Mouse (Mus musculus) hindbrain, embryonic 10.5 days (tissue): Measurements from ENCODE around the gene Ptpn13. TPM values are rescaled to one million over a fixed set of nuclear protein-coding genes. Genes with fewer than 3 reads are reported as not detected.

Experiments
- DNase-seq: peaks from one replicate; pipeline ENCODE4 v3.0.0-alpha.2; 2017; ENCODE audit warnings: low spot score
- H3K27ac ChIP-seq: fragments of 300-500 bp; sonication (generic); 2 replicates; pipeline ENCODE4 v1.5.1; 2016; ENCODE audit warnings: mild to moderate bottlenecking, moderate library complexity
- H3K27me3 ChIP-seq: fragments of 300-500 bp; sonication (generic); 2 replicates; pipeline ENCODE4 v1.6.1; 2016; ENCODE audit warnings: mild to moderate bottlenecking; ENCODE audit not compliant: poor library complexity, insufficient read depth, severe bottlenecking
- H3K36me3 ChIP-seq: fragments of 300-500 bp; sonication (generic); 2 replicates; pipeline ENCODE4 v1.6.1; 2016; ENCODE audit warnings: mild to moderate bottlenecking, moderate library complexity
- H3K4me1 ChIP-seq: fragments of 300-500 bp; sonication (generic); replicated peaks from 2 replicates; pipeline ENCODE4 v1.6.1; 2016; ENCODE audit warnings: mild to moderate bottlenecking
- H3K4me3 ChIP-seq: fragments of 300-500 bp; sonication (generic); 2 replicates; pipeline ENCODE4 v1.5.1; 2016; ENCODE audit warnings: mild to moderate bottlenecking, moderate library complexity
- H3K9me3 ChIP-seq: fragments of 300-500 bp; sonication (generic); 2 replicates; pipeline ENCODE4 v1.6.1; 2016; ENCODE audit warnings: mild to moderate bottlenecking, moderate library complexity
- WGBS: fragments of 180-500 bp; shearing (Covaris S2); methylation state at CpG from one replicate; pipeline ENCODE4 v1.1.7; 2016; 5-methylcytosine and 5-hydroxymethylcytosine counted together
- polyA plus RNA-seq: library from polyadenylated mRNA; unstranded; fragments of >200 nt; fragmentation: Nextera tagmentation; extraction: Ambion mirVana; gene quantifications from 2 replicates; pipeline ENCODE4 v1.2.1, GENCODE M21; 2016

Ptpn13 gene
- polyA plus RNA-seq, 1 experiment from 2014 or later, result 16.6 TPM

DNA sequence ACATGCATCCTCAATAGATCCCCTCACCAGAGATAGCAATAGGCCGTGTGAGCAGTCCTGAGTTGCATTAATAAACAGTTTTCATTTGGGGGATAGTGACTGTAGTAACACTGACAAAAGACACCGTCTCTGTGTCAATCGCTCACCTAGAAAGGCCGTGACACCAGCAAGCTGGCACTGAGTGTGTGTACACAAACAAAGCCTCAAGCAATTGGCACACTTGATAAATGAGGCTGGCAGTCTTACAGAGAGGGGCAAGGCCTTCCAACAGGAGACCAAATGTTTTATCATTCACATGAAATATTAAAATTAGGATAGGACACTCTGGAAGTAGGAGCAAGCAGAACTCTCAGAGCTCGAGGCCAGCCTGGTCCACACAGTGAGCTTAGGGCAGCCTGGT lies 197.3 kb downstream of the Ptpn13 start:
- no peak for DNase-seq
- no peak overlapping the region for H3K27ac ChIP-seq
- no peak overlapping the region for H3K4me3 ChIP-seq
- no peaks in the 10 kb centered on the region for H3K9me3 ChIP-seq
- no peaks in the 10 kb centered on the region for H3K27me3 ChIP-seq
- no peaks in the 10 kb centered on the region for H3K36me3 ChIP-seq
- 89% methylated on average over 5 of the region's 5 CpGs for WGBS
- peaks cover under 1% of the 10 kb centered on the region; the same call in 1 of the 2 replicates for H3K4me1 ChIP-seq

DNA sequence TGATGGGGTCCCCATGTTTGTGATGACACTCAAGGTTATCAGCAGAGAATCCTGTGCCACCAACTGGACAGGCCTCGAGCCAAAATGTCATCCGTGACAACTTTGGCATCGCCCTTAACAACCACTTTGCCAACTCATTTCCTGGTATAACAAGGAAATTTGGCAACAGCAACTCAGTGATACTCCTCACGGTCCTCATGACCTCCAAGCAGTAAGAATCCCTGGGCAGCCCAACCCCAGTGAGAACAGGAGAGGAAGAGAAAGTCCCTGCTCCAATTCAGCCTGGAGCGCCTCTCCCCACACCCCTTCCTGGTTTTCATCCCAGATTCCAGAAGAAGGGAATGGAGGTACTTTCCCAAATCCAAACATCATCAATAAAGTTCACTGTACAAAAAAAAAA lies 199.8 kb downstream of the Ptpn13 start:
- DNase-seq, result no peak
- Histone ChIP-seq H3K27ac (no peak overlapping the region), H3K4me3 (no peak overlapping the region), H3K4me1 (0 out of 2 replicates have a peak, but pooled peaks cover 5% of the 10 kb centered on the region), H3K9me3 (no peaks in the 10 kb centered on the region), H3K36me3 (no peaks in the 10 kb centered on the region), H3K27me3 (no peaks in the 10 kb centered on the region)
- 91% methylated on average over 5 of the region's 5 CpGs for WGBS

DNA sequence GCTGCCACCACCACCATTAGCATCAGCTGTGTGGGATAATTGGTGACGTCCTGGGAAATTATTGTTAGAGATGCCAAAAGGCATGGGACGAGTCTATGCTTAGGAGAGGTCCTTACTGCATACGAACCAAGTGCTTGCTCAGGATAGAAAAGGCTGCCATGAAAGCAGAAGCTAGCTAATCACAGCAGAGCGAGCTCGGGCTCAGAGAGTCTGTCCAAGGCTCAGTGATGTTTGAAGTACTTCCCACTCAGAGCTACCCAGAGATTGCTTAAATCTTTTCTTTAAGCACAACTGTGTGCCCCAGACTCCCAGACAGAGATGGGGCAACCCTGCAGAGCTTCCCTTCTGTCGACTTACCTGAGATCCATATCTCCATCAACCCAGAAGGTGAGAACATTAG lies 203.5 kb downstream of the Ptpn13 start:
- Histone ChIP-seq H3K27ac (no peak overlapping the region), H3K9me3 (no peaks in the 10 kb centered on the region), H3K4me3 (no peak overlapping the region), H3K4me1 (0 out of 2 replicates have a peak, but pooled peaks cover 5% of the 10 kb centered on the region), H3K27me3 (no peaks in the 10 kb centered on the region), H3K36me3 (no peaks in the 10 kb centered on the region)
- 82% methylated on average over 6 of the region's 6 CpGs for WGBS
- no peak for DNase-seq

DNA sequence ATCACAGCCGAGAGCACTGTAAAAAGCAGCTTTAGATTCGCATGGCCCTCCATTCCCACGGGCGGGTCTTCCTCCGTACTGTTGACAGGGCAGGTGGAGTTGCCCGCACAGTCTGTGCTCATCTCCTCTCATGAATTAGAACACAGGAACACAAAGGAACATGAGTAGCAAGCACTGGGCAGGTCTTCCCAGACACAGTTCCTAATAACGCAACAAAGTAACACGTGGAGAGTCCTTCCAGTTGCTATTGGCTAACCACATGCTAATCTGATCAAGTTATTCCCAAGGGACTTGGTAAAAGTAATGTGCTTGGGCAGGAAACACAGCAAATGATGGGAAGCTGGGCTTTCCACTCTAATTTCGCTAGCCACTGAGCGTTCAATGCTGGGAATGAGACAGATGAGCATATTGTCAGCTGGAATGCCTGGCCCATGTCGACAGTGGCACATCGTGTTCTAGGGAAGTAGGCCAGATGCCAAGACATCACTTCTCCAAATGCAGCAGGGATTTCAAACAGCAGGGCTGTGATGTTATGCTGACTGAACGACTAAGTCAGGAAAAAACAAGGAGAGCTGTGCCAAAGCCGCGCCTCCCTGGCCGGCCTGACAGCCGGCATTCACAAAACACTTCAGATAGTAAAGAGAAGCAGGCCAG lies 204.2 kb downstream of the Ptpn13 start, which contains the start of gene Slc10a6:
TSS of gene Slc10a6 (minus strand) at position 293 of the 654 bp plus-strand sequence.
- H3K27ac ChIP-seq, result no peak within 1 kb of the TSS
- WGBS, result 77% methylated on average over 17 of the region's 17 CpGs
- H3K27me3 ChIP-seq, result no peaks in the 10 kb centered on the region
- no peaks in the 10 kb centered on the region for H3K36me3 ChIP-seq
- H3K4me3 ChIP-seq, result no peak within 1 kb of the TSS
- H3K4me1 ChIP-seq, result 0 out of 2 replicates have a peak, but pooled peaks cover 5% of the 10 kb centered on the region
- no peak for DNase-seq
- no peaks in the 10 kb centered on the region for H3K9me3 ChIP-seq

DNA sequence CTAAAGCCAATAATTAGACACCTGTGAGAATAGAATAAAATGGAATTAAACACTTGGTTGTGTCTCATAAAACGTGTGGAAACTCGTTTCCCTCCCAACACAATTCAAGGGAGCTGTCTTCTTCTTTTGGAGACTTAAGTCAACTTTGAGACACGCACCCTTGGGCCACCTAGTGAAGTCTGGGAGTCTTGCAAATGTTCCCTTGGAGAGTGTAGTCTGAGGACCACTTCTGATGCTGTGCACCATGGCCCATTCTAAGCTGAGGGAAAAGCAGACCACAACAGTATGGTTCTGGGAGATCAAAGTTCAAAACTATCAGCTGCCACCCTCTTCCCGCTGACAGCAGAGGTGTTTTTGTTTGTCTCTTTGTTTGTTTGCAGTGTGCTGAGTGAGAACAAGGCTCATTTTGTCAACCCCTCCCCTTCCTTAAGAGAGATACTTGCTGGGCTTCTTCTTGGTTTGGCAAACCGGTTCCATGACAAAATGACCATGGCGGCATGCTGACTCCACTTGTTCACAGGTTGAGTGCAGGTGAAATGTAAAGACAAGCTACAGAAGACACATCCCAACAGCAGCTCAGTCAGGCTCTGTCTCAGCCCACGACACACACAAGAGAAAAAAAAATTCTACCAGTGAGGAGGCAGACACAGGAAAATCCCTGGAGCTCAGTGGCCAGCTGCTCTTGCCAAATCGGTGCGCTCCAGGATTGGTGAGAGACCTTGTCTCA lies 205.0 kb downstream of the Ptpn13 start:
- H3K4me3 ChIP-seq, result no peak overlapping the region
- no peaks in the 10 kb centered on the region for H3K9me3 ChIP-seq
- no peaks in the 10 kb centered on the region for H3K27me3 ChIP-seq
- WGBS, result 82% methylated on average over 9 of the region's 9 CpGs
- no peak for DNase-seq
- no peaks in the 10 kb centered on the region for H3K36me3 ChIP-seq
- H3K27ac ChIP-seq, result no peak overlapping the region
- 0 out of 2 replicates have a peak, but pooled peaks cover 5% of the 10 kb centered on the region for H3K4me1 ChIP-seq

DNA sequence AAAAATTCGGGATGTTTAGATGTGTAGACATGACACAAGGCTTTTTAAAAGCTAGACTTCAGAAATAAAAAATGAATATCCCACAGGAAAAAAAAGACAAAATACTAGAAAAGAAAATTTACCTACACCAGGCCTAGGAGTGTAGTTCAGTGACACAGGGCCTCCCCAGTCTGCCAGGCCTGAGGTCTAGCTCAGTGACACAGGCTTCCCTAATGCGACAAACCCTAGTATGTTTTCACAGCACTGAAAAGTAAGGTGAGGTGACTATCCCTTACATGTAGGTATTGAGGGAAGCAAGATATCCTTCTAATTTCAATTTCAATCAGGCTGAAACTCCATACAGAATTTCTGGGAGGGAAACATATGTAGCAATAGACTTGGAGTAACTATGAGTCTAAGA lies 212.2 kb downstream of the Ptpn13 start:
- Histone ChIP-seq H3K27ac (no peak overlapping the region), H3K4me3 (no peak overlapping the region), H3K36me3 (no peaks in the 10 kb centered on the region), H3K4me1 (no peaks in the 10 kb centered on the region), H3K27me3 (no peaks in the 10 kb centered on the region), H3K9me3 (no peaks in the 10 kb centered on the region)
- no peak for DNase-seq
- 94% methylated on average over 2 of the region's 2 CpGs for WGBS

DNA sequence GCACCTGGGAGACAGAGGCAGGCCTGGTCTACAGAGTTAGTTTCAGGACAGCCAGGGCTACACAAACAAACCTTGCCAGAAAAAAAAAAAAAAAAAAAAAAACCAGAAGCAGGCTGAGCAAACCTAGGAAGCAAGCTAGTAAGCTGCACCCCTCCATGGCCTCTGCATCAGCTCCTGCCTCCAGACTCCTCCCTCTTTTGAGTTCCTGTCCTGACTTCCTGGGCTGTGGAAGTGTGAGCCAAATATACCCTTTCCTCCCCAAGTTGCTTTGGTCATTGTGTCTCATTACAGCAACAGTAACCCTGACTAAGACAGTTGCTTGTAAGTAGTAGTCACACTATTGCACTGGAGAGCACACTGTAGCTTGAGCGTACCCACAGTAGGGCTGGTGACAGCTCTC lies 219.2 kb downstream of the Ptpn13 start:
- Histone ChIP-seq H3K36me3 (no peaks in the 10 kb centered on the region), H3K4me3 (no peak overlapping the region), H3K27ac (no peak overlapping the region), H3K27me3 (no peaks in the 10 kb centered on the region), H3K9me3 (no peaks in the 10 kb centered on the region), H3K4me1 (peaks cover 9% of the 10 kb centered on the region)
- 93% methylated on average over 1 of the region's 1 CpGs for WGBS
- DNase-seq, result no peak

DNA sequence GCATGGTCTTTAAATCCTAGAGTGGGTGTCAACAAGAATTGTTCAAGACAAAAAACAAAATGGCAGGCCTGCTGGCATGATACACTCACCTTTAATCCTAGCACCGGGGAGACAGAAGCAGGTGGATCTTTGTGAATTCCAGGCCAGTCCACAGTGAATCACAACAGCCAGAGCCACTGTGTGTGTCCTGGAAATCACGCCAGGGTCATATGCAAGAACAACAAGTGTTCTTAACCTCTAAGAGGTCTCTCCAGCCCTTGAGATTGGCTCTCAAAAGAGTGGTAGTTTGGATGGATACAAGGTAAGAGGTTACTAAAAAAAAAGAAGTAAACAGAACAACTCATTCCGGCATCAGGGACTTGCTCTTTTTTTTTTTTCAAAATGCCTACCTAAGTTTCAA lies 222.3 kb downstream of the Ptpn13 start:
- Histone ChIP-seq H3K36me3 (no peaks in the 10 kb centered on the region), H3K4me1 (peaks cover 9% of the 10 kb centered on the region), H3K9me3 (no peaks in the 10 kb centered on the region), H3K4me3 (no peak overlapping the region), H3K27ac (no peak overlapping the region), H3K27me3 (no peaks in the 10 kb centered on the region)
- 87% methylated on average over 3 of the region's 3 CpGs for WGBS
- DNase-seq, result no peak

Other genes with a start within 250 kb of the Ptpn13 start
- 18.2 and 48.1 TPM in 2 replicates for gene Mapk10, start 213.9 kb upstream of the Ptpn13 start, polyA plus RNA-seq
- gene Slc10a6, start 204.2 kb downstream of the Ptpn13 start, polyA plus RNA-seq, result 0.15 and 0.25 TPM in 2 replicates
- gene 1700016H13Rik, start 230.8 kb downstream of the Ptpn13 start, polyA plus RNA-seq, result 0.40 and 0.64 TPM in 2 replicates